Mouse (Mus musculus) layer of hippocampus, adult 11-12 months (tissue): ENCODE data around the gene Otop2.

Source experiments
- DNase-seq: peaks from one replicate; pipeline ENCODE4 v3.0.0; 2022; ENCODE audit warnings: low spot score

Gene Otop2

DNA sequence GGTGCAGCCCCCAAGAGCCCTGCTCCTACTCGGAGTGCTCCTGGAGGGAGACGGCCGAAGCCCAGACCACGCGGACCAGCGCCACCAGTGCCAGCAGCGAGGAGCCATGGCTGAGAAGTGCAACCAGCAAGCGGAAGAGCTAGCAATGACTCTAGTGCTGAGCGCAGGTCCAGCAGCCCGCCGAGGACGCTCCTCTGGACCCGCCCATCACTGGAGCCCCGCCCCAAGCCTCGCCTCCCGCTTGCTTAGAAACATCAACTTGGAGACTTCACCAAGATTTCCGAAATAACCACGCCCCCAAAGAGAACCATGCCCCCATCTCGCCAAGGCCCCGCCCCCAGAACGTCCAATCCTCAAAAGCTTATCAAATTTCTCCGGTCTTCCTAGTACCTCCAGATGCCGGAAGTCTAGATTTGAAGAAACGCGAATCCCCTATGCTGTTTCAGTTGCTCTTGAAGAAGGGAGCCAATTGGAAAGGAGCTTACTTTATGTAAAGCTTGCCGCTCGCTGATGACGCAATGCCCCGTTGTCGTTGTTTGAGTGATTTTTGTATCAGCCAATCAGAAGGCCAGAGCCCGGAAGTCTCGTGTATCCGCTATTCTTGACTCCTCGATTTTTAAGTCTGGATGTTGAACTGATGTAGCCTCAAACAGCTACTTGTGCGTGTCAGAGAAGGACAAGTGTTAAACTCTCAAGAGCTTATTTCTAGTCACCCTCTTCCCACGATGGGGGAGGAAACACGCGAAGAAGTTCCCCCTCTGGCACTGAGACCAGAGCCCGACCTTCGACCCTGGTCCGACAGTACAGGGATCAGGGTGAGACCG is 30.0 kb upstream of the Otop2 start, which contains the start of gene Fdxr:
Gene Fdxr (minus strand): TSS at position 271 of the 824 bp plus-strand sequence.
- DNase-seq = peak; percentile 99

GRCm38 (mm10) chr11:115277604-115277975 is 29.4 kb upstream of the Otop2 start:
- no peak for DNase-seq

DNA sequence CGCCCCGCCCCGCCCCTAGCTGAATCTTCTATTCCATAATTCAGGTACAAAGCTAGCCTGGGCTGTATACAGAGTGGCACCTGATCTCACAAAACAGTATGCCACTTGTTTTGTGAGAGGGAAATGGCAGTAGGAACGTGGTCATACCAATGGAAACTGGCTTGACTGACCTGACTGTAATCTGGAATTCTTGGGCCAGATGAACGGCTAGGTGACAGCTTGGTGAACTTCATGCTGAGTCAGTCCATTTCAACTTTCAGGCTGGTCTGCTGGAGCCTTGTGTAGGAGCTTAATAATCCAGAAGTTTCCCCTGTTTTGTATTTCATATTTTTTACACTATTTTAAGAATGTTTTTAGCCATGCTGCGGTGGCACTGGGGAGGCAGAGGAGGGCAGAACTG is 28.8 kb upstream of the Otop2 start:
- DNase-seq = no peak

DNA sequence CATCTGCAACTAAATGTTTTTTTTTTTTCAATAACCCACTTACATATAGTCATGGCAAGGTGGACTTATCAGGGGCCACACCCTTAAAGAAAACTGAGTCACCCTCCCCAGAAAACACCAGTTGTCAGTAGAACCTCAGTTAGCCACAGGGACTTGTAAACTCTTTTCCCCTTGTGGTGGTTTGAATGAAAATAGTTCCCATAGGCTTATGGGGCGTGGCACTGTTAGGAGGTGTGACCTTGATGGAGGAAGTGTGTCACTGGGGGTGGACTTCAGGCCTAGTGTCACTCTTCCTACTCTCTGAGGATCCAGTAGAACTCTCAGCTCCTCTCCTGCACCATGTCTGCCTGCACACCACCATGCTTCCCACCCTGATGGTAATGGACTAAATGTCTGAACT is 27.2 kb upstream of the Otop2 start:
- DNase-seq = no peak

DNA sequence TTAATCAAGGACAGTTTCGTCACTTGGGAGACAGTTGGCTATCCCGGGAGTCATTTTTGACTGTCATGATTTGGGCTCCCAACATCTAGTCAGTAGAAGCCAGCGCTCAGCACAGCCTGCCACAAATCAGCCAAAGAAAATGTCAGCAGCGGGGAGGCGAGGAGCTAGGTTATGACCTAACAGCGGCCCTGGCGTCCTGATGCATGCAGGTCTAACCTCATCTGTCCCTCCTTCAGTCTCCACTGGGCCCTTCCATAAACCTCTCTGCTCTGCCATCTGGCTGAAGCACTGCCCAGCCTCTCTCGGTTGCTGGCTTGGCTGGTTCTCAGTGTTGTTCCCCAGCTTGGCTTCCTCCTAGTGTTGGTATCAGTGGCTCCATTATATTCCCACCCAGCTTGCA is 24.7 kb upstream of the Otop2 start:
- peak; percentile 63 for DNase-seq

- DNase-seq = peak; percentile 65
These were observed 24.1 kb upstream of the Otop2 start for GRCm38 (mm10) chr11:115282723-115283485.

DNA sequence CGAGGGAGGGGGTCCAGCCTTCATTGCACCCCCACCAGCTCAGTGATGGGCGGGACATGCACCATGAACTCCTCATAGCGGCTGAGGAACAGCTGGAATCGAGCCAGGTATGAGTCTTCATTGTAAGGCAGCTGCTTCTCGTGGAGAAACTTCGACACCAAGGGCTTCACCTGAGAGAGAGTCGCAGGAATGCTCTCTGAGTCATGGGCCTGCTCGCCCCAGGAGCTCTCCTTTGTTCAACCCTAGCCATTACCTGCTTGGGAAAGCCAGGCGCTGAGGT is 23.5 kb upstream of the Otop2 start:
- DNase-seq = no peak

- DNase-seq = no peak
These were observed 22.9 kb upstream of the Otop2 start for GRCm38 (mm10) chr11:115283891-115284620.

DNA sequence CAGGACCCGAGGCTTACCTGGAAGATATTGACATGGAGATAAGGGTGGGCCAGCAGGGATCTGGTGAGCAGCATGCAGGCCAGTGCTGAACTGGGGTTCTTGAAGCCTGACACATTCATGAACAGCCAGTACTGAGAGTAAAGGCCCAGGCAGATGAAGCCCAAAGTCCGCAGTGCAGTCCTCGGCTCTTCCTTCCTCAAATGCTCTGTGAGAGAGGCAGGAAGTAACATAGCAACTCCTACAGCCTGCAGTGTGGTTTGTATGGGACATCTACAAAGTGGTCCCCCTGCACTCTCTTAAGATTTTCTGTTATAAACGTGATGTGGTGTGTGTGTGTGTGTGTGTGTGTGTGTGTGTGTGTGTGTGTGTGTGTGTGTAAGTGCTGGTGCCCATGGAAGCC is 21.7 kb upstream of the Otop2 start:
- no peak for DNase-seq

- no peak for DNase-seq
These were observed 20.6 kb upstream of the Otop2 start for GRCm38 (mm10) chr11:115286201-115286993.

DNA sequence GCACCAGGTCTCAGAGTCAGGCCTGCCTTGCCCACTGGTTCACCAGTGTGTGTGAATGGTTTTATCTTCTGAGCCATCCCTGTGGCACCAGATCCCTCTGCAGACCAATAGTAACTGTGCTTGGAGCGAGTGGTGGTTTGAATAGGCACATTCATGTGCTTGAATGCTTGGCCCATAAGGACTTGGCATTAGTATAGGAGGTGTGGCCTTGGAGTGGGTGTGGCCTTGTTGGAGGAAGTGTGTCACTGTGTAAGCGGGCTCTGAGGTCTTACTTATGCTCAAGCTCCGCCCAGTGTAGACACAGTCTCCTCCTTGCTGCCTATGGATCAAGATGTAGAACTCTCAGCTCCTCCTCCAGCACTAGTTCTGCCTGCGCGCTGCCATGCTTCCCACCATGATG is 19.6 kb upstream of the Otop2 start:
- peak; percentile 62 for DNase-seq

DNA sequence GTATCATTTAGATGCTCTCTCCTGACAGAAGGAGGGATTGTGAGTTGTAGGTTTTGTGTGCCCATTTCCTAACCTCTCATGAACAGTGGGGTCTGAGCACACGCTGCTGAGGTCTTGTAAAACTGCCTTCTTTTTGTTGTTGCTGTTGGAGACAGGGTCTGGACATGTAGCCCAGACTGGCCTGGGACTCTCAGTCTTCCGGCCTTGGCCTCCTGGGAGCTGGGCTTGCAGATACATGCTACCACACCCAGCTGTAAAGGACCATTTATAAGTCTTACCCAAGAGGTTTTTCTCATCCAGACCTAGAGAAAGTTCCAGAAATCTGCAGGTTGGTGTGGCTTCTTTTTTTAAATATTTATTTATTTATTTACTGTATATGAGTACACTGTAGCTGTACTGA is 18.7 kb upstream of the Otop2 start:
- no peak for DNase-seq

GRCm38 (mm10) chr11:115289885-115290284 is 17.1 kb upstream of the Otop2 start:
- DNase-seq = no peak

- no peak for DNase-seq
These were observed 16.6 kb upstream of the Otop2 start for GRCm38 (mm10) chr11:115290314-115290713.

- no peak for DNase-seq
These were observed 16.0 kb upstream of the Otop2 start for GRCm38 (mm10) chr11:115290919-115291318.

GRCm38 (mm10) chr11:115291503-115291902 is 15.5 kb upstream of the Otop2 start:
- DNase-seq = no peak

DNA sequence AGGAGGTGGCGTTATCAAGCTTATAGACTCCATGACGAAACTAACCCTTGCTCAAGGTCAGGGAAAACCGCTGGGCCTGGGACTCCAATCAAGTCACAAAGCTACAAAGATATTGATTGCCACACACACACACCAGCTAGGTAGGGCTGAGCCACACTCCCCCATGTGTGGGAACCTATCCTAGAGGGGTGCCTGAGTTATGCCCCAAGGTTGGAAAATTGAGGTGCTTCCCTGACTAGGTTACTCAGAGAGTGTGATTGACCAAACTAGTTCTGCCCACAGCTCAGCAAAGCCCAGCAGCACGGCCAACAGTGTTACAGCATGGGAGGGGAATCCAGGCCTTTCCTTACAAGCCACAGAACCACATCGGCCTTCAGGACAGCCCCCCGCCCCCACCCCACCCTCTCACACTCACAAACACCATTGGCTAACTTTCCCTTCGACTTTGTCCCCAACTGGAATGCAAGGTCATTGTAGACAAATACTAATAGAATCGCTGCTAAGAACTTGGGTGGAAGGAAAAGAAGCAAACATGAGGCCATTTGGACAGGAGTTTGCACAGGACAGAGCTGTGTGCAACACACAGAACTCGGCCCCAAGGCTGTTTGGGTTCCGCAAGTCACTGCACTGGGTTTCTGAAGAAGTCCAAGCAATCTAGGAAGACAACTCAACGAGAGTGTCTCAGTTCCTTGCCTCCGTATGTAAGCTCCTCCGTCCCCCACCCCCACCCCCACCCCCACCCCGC is 14.2 kb upstream of the Otop2 start:
- DNase-seq = no peak

DNA sequence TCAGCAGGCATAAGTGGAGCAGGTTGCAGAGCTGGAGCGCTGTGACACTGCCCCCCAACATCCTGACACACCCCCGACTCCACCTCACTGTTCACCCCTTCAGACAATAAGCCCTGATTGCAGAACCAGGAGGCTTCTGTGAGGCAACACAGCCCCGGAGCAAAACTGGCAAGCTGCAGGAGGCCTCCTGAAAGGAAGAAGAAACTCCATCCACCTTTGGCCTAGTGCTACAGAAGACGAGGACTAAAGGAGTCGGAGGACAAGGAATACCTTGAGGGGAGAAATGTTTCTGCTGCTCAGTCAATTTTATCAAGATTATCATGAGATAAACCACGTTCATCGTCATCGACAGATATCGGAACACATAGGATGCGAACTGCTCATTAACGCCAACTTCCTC is 11.0 kb upstream of the Otop2 start:
- DNase-seq = no peak

DNA sequence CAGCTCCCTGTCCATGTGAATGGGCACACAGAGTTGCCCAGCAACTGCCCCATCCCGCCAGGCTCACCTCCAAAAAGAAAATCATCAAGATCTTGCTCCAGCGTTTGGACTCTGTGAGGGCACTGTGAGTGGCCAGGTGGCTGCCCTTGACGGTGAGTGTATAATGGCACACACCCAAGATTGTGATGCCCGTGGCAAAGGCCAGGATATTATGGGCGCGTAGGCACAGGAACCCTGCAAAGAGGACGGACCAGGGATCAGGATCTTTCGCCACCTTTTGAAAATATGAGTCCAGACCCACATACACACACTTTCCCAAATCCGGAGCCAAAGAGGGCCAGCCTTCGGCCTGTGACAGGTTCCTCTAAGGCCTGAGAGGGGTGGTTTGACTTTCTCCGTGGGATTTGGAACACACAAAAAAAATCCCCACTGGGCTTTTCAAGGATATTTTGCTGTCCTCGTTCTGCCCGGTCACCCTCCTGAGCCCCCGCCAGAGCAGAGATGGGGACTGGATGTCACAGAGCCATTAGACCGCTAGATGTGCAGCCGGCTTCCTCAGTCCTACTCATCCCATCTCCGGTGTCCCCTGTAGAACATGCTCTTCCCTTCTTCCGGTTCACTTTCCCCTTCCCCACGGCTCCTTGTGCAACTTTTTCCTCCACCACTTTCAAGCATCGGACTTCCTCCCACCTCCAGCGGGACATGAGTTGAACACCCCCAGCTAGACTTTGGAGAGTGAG is 10.3 kb upstream of the Otop2 start:
- no peak for DNase-seq

- peak; percentile 79 for DNase-seq
These were observed 9.6 kb upstream of the Otop2 start, which contains the start of gene Fads6 for GRCm38 (mm10) chr11:115297214-115297826. Fads6 (minus strand) TSS chr11:115297663.
